Mouse (Mus musculus) left cerebral cortex, postnatal 4 days (tissue): ENCODE data around the gene Crtap. TPM values are rescaled to one million over a fixed set of nuclear protein-coding genes. Genes with fewer than 3 reads are reported as not detected.

ENCODE experiments used
- DNase-seq: peaks from one replicate; pipeline ENCODE4 v3.0.0-alpha.2; 2022
- intact Hi-C: fragments of 180-260 bp; cut with DNase I; formaldehyde crosslinking; loops from one replicate; pipeline ENCODE4 v1.15.1; 2025
- total RNA-seq, 2 experiments: library from RNA; stranded (reverse); gene quantifications; 2 replicates each; pipeline ENCODE4 v1.2.3; 2021

Crtap gene
- total RNA-seq, result 10 to 100 TPM; 13.6 to 18.3 TPM

GRCm38 (mm10) chr9:114389905-114390748 is at the start of gene Crtap:
Crtap (minus strand) TSS chr9:114390675.
- DNase-seq, result peak; percentile 53
- intact Hi-C loops, result no loop called here

DNA sequence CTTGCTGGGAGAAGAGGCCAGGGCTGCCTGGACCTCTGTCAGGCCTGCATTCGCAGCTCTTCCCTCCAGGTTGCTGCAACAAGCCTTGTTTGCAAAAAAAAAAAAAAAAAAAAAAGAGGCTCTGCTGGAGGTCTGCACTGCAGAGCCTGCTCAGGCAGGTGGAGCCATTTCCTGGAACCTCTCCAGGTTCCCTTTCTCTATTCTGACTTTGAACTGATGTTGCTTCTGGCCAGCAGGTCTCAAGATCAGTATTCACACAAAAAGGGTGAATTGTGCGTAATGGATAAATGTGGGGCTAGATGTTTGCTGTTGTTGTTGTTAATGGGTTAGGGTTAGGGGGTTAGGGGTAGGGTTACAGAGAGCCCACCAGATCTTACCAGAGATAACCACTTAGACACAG is 45.2 kb upstream of the Crtap start:
- DNase-seq, result no peak
- intact Hi-C loops, result no loop called here

DNA sequence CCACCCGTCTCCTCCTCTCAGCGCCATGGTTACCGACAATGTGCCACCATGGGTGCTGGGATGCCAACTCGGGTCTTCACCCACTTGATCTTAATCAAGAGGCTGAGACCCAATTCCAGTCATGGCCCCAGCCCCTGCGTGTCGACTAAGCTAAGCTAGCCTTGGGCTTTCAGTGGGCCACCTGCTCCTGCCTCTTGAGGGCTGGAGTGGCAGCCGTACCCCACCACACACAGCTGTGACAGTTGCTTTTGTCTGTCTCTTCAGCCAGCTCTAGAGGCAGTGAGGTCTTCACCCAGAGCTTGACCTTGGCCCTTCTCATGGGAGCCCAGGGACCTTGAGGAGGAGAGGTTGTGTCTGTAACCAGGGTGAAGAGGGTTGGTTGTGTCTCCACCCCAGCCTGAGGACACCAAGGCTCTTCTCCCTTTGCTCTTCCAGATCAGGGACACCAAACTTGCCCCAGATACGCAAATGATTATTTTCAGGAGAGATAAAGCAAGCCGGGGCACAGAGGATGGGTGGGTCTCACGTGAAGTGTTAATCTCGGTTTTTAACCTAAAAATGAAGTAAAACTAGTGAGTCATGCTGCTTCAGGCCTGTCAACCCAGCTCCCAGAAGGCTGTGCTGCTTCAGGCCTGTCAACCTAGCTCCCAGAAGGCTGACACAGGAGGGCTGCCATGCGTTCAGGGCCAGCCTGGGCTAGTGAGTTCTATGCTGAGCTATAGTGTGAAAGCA is 37.8 kb upstream of the Crtap start:
- intact Hi-C loops, result no loop called here
- DNase-seq, result no peak

GRCm38 (mm10) chr9:114427425-114427824 is 37.0 kb upstream of the Crtap start:
- intact Hi-C loops, result no loop called here
- DNase-seq, result no peak

DNA sequence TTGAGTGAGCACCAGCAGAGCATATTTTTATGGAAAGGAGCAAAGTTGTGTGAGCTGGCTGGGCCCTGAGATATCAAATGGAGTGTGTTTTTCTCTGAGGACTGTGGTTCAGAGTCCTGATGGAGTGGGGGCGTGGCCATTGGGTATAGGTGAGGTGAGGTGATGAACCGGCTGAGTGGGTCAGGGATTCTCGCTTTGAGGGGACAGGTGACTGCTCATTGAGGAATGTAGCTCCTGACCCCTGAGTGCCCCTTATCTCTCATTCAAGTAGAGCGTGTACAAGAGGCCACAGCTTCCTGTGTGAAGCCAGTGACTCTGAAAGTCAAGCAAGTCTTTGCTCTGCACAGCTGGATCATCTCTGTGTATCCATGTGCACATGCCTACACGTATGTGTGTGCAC is 35.7 kb upstream of the Crtap start:
- intact Hi-C loops, result no loop called here
- no peak for DNase-seq

GRCm38 (mm10) chr9:114425576-114425975 is 35.1 kb upstream of the Crtap start:
- DNase-seq, result no peak
- intact Hi-C loops, result no loop called here

- no peak for DNase-seq
- intact Hi-C loops, result no loop called here
Measured at GRCm38 (mm10) chr9:114421797-114422196, 31.3 kb upstream of the Crtap start.

- intact Hi-C loops, result no loop called here
- DNase-seq, result no peak
Measured at GRCm38 (mm10) chr9:114421045-114421444, 30.6 kb upstream of the Crtap start.

DNA sequence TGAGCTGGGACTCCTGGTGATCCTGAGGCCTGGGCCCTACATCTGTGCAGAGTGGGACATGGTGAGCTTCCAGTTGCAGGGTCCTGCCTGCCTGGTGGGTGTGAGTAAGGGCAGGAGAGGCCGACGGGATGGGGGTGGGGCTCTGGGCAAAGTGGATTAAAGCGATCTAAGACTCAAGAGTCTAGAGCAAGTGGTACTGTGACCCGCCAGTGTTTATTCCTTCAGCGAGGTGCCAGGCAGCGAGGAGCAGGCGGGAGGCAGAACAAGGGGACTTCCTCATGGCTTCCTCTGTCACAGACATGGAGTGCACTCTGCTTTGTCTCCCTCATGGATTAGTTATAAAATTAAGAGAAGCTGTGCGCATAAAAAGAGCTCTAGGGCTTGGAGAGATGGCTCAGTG is 30.0 kb upstream of the Crtap start:
- intact Hi-C loops, result no loop called here
- DNase-seq, result no peak

GRCm38 (mm10) chr9:114418187-114418586 is 27.7 kb upstream of the Crtap start:
- peak; percentile 38 for DNase-seq
- intact Hi-C loops, result loop anchor here (5.0 kb wide), 1 partner anchor 164 kb away; no protein-coding TSS in a partner anchor

GRCm38 (mm10) chr9:114416646-114417517 is 26.4 kb upstream of the Crtap start:
- no peak for DNase-seq
- intact Hi-C loops, result loop anchor here (5.0 kb wide), 1 partner anchor 165 kb away; no protein-coding TSS in a partner anchor

- intact Hi-C loops, result loop anchor here (5.0 kb wide), 1 partner anchor 167 kb away; no protein-coding TSS in a partner anchor
- peak; percentile 45 for DNase-seq
Measured at GRCm38 (mm10) chr9:114415701-114416100, 25.2 kb upstream of the Crtap start.

GRCm38 (mm10) chr9:114413866-114414265 is 23.4 kb upstream of the Crtap start:
- intact Hi-C loops, result no loop called here
- no peak for DNase-seq

DNA sequence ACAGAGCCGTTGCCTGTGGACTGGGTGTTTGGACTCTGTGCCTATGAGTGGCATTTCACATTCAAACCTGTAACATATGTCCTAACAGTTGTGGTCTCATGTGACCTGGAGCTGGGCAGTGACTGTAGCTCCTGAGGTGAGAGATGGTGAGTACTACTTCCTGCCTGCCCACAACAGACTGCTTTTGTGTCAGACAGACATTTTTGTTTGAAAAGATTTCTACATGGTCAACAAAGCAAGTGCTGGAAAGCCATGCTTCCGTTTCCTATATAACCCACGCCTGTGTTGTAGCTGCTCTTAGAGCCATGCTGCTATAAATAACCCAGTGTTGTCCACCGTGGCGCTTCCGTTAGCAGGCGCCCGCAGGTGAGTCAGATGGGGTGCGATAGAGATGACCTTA is 21.9 kb upstream of the Crtap start:
- no peak for DNase-seq
- intact Hi-C loops, result no loop called here

- no peak for DNase-seq
- intact Hi-C loops, result no loop called here
Measured at GRCm38 (mm10) chr9:114411295-114411694, 20.8 kb upstream of the Crtap start.

- intact Hi-C loops, result no loop called here
- DNase-seq, result no peak
Measured at GRCm38 (mm10) chr9:114410313-114410862, 19.9 kb upstream of the Crtap start.

DNA sequence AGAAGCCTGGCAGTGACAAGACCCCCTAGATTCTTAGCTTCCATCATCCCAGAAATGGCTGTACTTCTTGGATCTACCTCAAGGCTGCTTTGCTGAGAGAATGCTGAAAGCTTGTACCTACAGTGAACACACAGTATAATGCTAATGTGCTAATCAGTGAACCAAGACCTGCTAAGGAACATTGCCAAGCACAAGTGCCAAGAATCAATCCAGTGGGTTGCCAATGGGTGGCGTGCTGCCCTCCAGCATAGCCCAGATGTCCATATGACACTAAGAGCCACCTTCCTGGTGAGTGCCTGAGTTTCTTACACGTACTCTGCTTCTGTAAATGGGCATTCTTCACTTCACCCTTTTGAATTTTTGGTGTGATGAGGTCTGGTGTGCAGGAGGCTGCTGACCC is 17.2 kb upstream of the Crtap start:
- DNase-seq, result peak; percentile 44
- intact Hi-C loops, result no loop called here

GRCm38 (mm10) chr9:114401685-114402080 is 11.2 kb upstream of the Crtap start:
- no peak for DNase-seq

GRCm38 (mm10) chr9:114400949-114401684 is 10.6 kb upstream of the Crtap start, which contains the start of the genes Glb1 and Tmppe:
Glb1 (plus strand) TSS chr9:114401076.
Tmppe (plus strand) TSS chr9:114401105.
- intact Hi-C loops, result no loop called here
- peak; percentile 86 for DNase-seq

More at GRCm38 (mm10) chr9:114401685-114402080, 11.2 kb upstream of the Crtap start:
- intact Hi-C loops, result no loop called here

DNA sequence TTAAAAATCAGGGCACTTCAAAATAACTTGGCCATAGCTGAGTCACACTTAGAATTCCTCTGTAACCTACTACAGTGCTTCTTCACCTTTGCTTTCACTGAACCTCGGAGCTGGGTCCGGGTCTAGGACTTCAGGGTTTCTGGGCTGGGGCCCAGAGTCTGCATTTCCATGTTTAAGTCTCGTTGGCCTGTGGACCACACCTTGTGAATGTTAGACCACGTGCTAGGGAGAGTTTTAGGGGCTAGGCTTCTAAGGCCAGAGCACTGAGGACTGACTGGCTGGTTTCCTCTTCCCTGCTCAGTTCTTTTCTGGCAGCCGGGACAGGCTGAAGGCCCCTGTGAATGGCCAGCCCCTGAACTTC is 10.1 kb upstream of the Crtap start:
- intact Hi-C loops, result no loop called here
- no peak for DNase-seq
